Comparison of ENCODE assay signal across 17 mouse cellular contexts in the genomic region with DNA sequence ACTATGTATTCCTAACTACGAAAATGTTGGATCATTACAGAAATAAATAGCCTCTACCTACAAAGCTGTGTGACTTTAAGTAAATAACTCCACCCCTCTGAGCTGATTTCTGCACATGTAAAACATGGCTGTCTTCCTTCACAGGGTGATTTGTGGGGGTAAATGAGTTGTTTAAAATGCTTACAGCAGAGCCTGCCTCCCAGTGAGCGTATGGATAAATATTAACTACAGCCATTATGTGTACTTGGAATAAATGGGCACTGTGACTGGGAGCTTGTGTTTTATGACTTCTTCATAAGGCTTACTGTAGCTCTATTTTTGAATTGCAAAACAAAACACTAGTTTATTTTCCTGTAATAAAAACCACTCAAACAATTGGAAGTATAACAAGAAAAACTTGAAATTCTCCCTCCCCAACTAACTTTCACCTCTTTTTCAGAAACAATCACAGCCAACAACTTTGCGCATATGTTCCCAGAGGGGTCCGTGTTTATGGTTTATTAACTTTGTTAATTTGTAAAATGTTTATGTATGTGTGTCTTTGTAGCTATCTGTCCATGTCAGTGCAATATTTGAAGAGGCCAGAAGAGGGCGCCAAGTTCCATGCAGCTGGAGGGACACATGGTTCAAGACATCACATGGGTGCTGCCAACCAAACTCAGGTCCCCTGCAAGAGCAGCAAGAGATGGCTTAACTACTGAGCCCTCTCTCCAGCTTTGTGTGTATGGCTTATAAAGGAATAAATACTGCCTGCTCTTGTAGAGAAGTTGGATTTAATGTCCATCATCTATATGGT.
DNase-seq lines count a peak whose midpoint lies in the region; ATAC-seq and TF ChIP-seq lines count a peak whose summit lies in the region.
"Had no signal": no experiment of that assay in that cellular context is flagged by ENCODE, and none has a peak within 500 bp of the region (broad histone marks: within the 10 kb centered on the region; RNA-seq: fewer than 3 reads in every experiment).

No protein-coding gene starts in this region.

- ATAC-seq in hindbrain, postnatal 0 days = no peak
- no peak for ATAC-seq in hindbrain, embryonic 13.5 days (ENCODE audit: low FRiP score)
- ATAC-seq in liver, embryonic 14.5 days (ENCODE audit: insufficient read depth) = no peak
- ATAC-seq in liver, embryonic 12.5 days = no peak
- ATAC-seq: midbrain, embryonic 16.5 days had no signal

- 81% methylated on average over 5 of the region's 5 CpGs for WGBS in hindbrain, postnatal 0 days
- 82% methylated on average over 5 of the region's 5 CpGs for WGBS in hindbrain, embryonic 13.5 days
- 58% methylated on average over 5 of the region's 5 CpGs for WGBS in liver, embryonic 14.5 days (ENCODE audit: insufficient replicate concordance)
- WGBS in liver, embryonic 12.5 days (ENCODE audit: insufficient replicate concordance) = 70% methylated on average over 5 of the region's 5 CpGs

- H3K4me3 ChIP-seq in hindbrain, postnatal 0 days (ENCODE audit: low read length) = no peak overlapping the region
- no peak overlapping the region for H3K4me3 ChIP-seq in hindbrain, embryonic 13.5 days
- no peak overlapping the region for H3K4me3 ChIP-seq in liver, embryonic 14.5 days (ENCODE audit: insufficient read depth in 1 of 2, low read depth in 2 of 2, low read length in 2 of 2)
- no peak overlapping the region for H3K4me3 ChIP-seq in liver, embryonic 12.5 days
- no peak overlapping the region for H3K4me3 ChIP-seq in MEL (ENCODE audit: control insufficient read depth in 1 of 2, insufficient read depth in 1 of 2, low read depth in 2 of 2, low read length in 2 of 2)
- H3K4me3 ChIP-seq: embryonic facial prominence, embryonic 13.5 days; forebrain, embryonic 10.5 days; hindbrain, embryonic 12.5 days; limb, embryonic 12.5 days; lung, embryonic 15.5 days had no signal

- no peak for DNase-seq in hindbrain, postnatal 0 days (ENCODE audit: low spot score)
- no peak for DNase-seq in liver, embryonic 14.5 days (ENCODE audit: low read depth in 3 of 3, low spot score in 3 of 3)
- DNase-seq in MEL (ENCODE audit: low read depth, low spot score) = peak; percentile 16
- peak; percentile 31 for DNase-seq in kidney, postnatal 14 days
- no peak for DNase-seq in yolk sac, embryonic 10.5 days (ENCODE audit: low spot score)
- DNase-seq in spleen, postnatal 4 days (ENCODE audit: low spot score in 2 of 2) = no peak
- DNase-seq: cerebellum, adult 11-12 months; layer of hippocampus, postnatal 36 days; thymus, adult 2 months had no signal

- no peak for TF ChIP-seq EP300 in liver, embryonic 14.5 days (IDR thresholded peaks at IDR 0.05; ENCODE audit: low read depth)
- no peak for TF ChIP-seq EP300 in MEL (IDR thresholded peaks at IDR 0.05; ENCODE audit: low read depth in 1 of 2, low read length in 2 of 2)

- H3K79me2 ChIP-seq in MEL (ENCODE audit: control insufficient read depth, insufficient read depth, low read length, poor library complexity) = no peaks in the 10 kb centered on the region

- TF ChIP-seq CTCF in hindbrain, postnatal 0 days (IDR thresholded peaks at IDR 0.05; ENCODE audit: low read depth) = peak; percentile 53
- TF ChIP-seq CTCF in liver, embryonic 14.5 days (IDR thresholded peaks at IDR 0.05; ENCODE audit: low read depth) = peak; percentile 47
- TF ChIP-seq CTCF in MEL (IDR thresholded peaks at IDR 0.05 in 2 of 3, conservative IDR thresholded peaks at IDR 0.05 in 1 of 3; ENCODE audit: control insufficient read depth in 1 of 3, insufficient read depth in 1 of 3, low read depth in 2 of 3, low read length in 3 of 3, poor library complexity in 1 of 3, severe bottlenecking in 1 of 3) = peak; percentile 22 to 45 (median 26); a peak in 3 of 6 replicates

- 0 out of 2 replicates have a peak, but pooled peaks cover 3% of the 10 kb centered on the region for H3K4me1 ChIP-seq in hindbrain, postnatal 0 days (ENCODE audit: insufficient read depth, low read length)
- 0 out of 2 replicates have a peak, but pooled peaks cover 7% of the 10 kb centered on the region for H3K4me1 ChIP-seq in hindbrain, embryonic 13.5 days (replicated peaks)
- H3K4me1 ChIP-seq in liver, embryonic 14.5 days (replicated peaks; ENCODE audit: control insufficient read depth in 2 of 2, insufficient read depth in 2 of 2, low read length in 1 of 2) = no peaks in the 10 kb centered on the region
- H3K4me1 ChIP-seq in liver, embryonic 12.5 days = no peaks in the 10 kb centered on the region
- H3K4me1 ChIP-seq in MEL (ENCODE audit: control insufficient read depth in 1 of 2, insufficient read depth in 2 of 2, low read length in 2 of 2) = no peaks in the 10 kb centered on the region
- H3K4me1 ChIP-seq: forebrain, embryonic 10.5 days; hindbrain, embryonic 12.5 days; lung, embryonic 15.5 days had no signal

- no peak for TF ChIP-seq POLR2A in MEL (IDR thresholded peaks at IDR 0.05; ENCODE audit: control insufficient read depth in 1 of 2, insufficient read depth in 1 of 2, low read depth in 1 of 2, low read length in 2 of 2, poor library complexity in 1 of 2)

- no peaks in the 10 kb centered on the region for H3K27me3 ChIP-seq in hindbrain, postnatal 0 days (ENCODE audit: insufficient read depth, low read length)
- H3K27me3 ChIP-seq in hindbrain, embryonic 13.5 days = no peaks in the 10 kb centered on the region
- no peaks in the 10 kb centered on the region for H3K27me3 ChIP-seq in liver, embryonic 14.5 days (ENCODE audit: control insufficient read depth, insufficient read depth, low read length)
- H3K27me3 ChIP-seq in liver, embryonic 12.5 days (replicated peaks) = no peaks in the 10 kb centered on the region
- H3K27me3 ChIP-seq in MEL (ENCODE audit: control insufficient read depth in 1 of 2, insufficient read depth in 2 of 2, low read length in 2 of 2) = no peaks in the 10 kb centered on the region
- H3K27me3 ChIP-seq: embryonic facial prominence, embryonic 13.5 days; hindbrain, embryonic 12.5 days; limb, embryonic 12.5 days; lung, embryonic 15.5 days had no signal

- no peak overlapping the region for H3K9ac ChIP-seq in hindbrain, postnatal 0 days (replicated peaks; ENCODE audit: low read length)
- H3K9ac ChIP-seq in hindbrain, embryonic 13.5 days = no peak overlapping the region
- H3K9ac ChIP-seq in liver, embryonic 14.5 days (replicated peaks) = no peak overlapping the region
- no peak overlapping the region for H3K9ac ChIP-seq in liver, embryonic 12.5 days
- H3K9ac ChIP-seq in MEL (ENCODE audit: control insufficient read depth, low read depth, low read length, poor library complexity, severe bottlenecking) = no peak overlapping the region
- H3K9ac ChIP-seq: embryonic facial prominence, embryonic 13.5 days; hindbrain, embryonic 12.5 days; limb, embryonic 12.5 days; lung, embryonic 15.5 days had no signal

- H3K9me3 ChIP-seq in hindbrain, postnatal 0 days (ENCODE audit: low read length) = no peaks in the 10 kb centered on the region
- peaks cover 5% of the 10 kb centered on the region; the same call in 1 of the 2 replicates for H3K9me3 ChIP-seq in hindbrain, embryonic 13.5 days
- H3K9me3 ChIP-seq in liver, embryonic 14.5 days (ENCODE audit: control insufficient read depth, low read length) = no peaks in the 10 kb centered on the region; the same call in 1 of the 2 replicates
- H3K9me3 ChIP-seq in liver, embryonic 12.5 days (replicated peaks) = peaks cover 12% of the 10 kb centered on the region; the same call in 1 of the 2 replicates
- H3K9me3 ChIP-seq in MEL (replicated peaks; ENCODE audit: insufficient read depth, low read length) = no peaks in the 10 kb centered on the region
- H3K9me3 ChIP-seq: lung, embryonic 15.5 days had no signal

- H3K36me3 ChIP-seq in hindbrain, postnatal 0 days (ENCODE audit: insufficient read depth, low read length) = no peaks in the 10 kb centered on the region
- H3K36me3 ChIP-seq in hindbrain, embryonic 13.5 days = no peaks in the 10 kb centered on the region
- H3K36me3 ChIP-seq in liver, embryonic 14.5 days (replicated peaks; ENCODE audit: control insufficient read depth, insufficient read depth, low read depth) = no peaks in the 10 kb centered on the region
- H3K36me3 ChIP-seq in liver, embryonic 12.5 days = no peaks in the 10 kb centered on the region
- no peaks in the 10 kb centered on the region for H3K36me3 ChIP-seq in MEL (ENCODE audit: control insufficient read depth in 1 of 2, insufficient read depth in 2 of 2, low read length in 2 of 2)
- H3K36me3 ChIP-seq: embryonic facial prominence, embryonic 13.5 days; forebrain, embryonic 10.5 days; hindbrain, embryonic 12.5 days; limb, embryonic 12.5 days; lung, embryonic 15.5 days had no signal

- no peak; the same call in 1 of the 2 replicates for TF ChIP-seq RAD21 in MEL (IDR thresholded peaks at IDR 0.05; ENCODE audit: low read depth, low read length)

- no peak overlapping the region for H3K27ac ChIP-seq in hindbrain, postnatal 0 days
- H3K27ac ChIP-seq in hindbrain, embryonic 13.5 days = no peak overlapping the region
- H3K27ac ChIP-seq in liver, embryonic 14.5 days = no peak overlapping the region
- H3K27ac ChIP-seq in liver, embryonic 12.5 days = no peak overlapping the region
- no peak overlapping the region for H3K27ac ChIP-seq in MEL (ENCODE audit: control insufficient read depth, low read depth, low read length)
- H3K27ac ChIP-seq: embryonic facial prominence, embryonic 13.5 days; forebrain, embryonic 10.5 days; hindbrain, embryonic 12.5 days; limb, embryonic 12.5 days; lung, embryonic 15.5 days had no signal

- H3K4me2 ChIP-seq in hindbrain, postnatal 0 days (ENCODE audit: low read depth, low read length) = no peak overlapping the region
- H3K4me2 ChIP-seq in hindbrain, embryonic 13.5 days = no peak overlapping the region
- no peak overlapping the region for H3K4me2 ChIP-seq in liver, embryonic 14.5 days (ENCODE audit: low read depth)
- H3K4me2 ChIP-seq in liver, embryonic 12.5 days = no peak overlapping the region
- H3K4me2 ChIP-seq: embryonic facial prominence, embryonic 13.5 days; hindbrain, embryonic 12.5 days; limb, embryonic 12.5 days; lung, embryonic 15.5 days had no signal

TF ChIP-seq in MEL, 35 proteins besides CTCF, POLR2A, EP300 and RAD21:
- TF ChIP-seq SMC3 (IDR thresholded peaks at IDR 0.05; ENCODE audit: low read depth, low read length) (0 out of 2 replicates have a peak, but pooled peaks have one; percentile 16), MEF2A (IDR thresholded peaks at IDR 0.05; ENCODE audit: extremely low read depth, insufficient replicate concordance, low read depth, low read length, poor library complexity, severe bottlenecking) (no peak), POLR2AphosphoS5 (IDR thresholded peaks at IDR 0.05; ENCODE audit: borderline replicate concordance, low read depth, low read length) (no peak), CHD2 (IDR thresholded peaks at IDR 0.05; ENCODE audit: low read length) (no peak), MAFK (IDR thresholded peaks at IDR 0.05; ENCODE audit: borderline replicate concordance, low read depth, low read length) (no peak)

Comparison
In these comparisons a context has a peak if more than half of its experiments do, and no peak if none do; other contexts are left out.
1. DNase-seq: peak in MEL (single experiment) and kidney, postnatal 14 days (single experiment); none in hindbrain, postnatal 0 days (single experiment), liver, embryonic 14.5 days (0 of 3), yolk sac, embryonic 10.5 days (single experiment) and spleen, postnatal 4 days (0 of 2).
2. Peak in every context shown above with its lines, with median percentiles within 50 percentile points of each other: CTCF ChIP-seq.